Mouse (Mus musculus): ENCODE data around the gene Hoxa6.

DNA sequence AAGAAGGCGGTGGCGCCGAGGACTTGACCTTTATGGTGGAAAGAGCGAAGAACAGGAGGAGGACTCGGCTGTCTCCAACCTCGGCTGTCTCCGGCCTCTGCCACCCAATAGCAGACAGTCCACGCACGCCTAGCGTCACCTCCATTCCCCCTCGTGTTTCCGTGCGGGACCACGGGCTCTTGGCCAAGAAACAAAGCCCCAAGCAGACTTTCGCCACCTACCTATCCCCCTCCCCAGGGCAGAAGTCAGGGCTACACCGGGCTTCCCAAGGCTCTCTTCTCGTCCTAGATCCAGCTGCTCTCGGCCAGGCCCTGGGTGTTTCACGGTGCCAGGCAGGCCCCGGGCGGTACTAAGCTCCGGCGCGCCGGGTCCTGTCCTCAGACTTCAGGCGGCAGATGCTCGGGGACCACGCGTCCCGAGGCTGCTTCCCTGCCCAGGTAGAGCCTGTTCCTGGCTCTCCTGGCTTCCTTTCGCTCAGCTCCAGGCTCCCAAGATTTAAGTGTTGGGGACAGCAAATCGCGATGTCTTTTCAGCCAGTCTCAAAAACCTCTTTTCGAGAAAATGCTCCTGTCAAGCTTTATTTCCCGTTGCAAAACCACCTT, 44.4 kb upstream of the Hoxa6 start:
- TF ChIP-seq CTCF (conservative IDR thresholded peaks at IDR 0.05; ENCODE audit: low read length) (no peak), NANOG (IDR thresholded peaks at IDR 0.05; ENCODE audit: borderline replicate concordance, low read length) (no peak)
